Mouse (Mus musculus) small intestine, adult 2 months (tissue): ENCODE data around the gene Cep128.

Experiments used
- CTCF ChIP-seq: fragments of 200-500 bp; IDR thresholded peaks from 2 replicates; pipeline ENCODE4 v1.5.1; 2012; ENCODE audit warnings: low read depth, mild to moderate bottlenecking, control low read depth, inconsistent platforms, low read length, moderate library complexity, mixed read lengths; ENCODE audit not compliant: insufficient replicate concordance, insufficient read length; ENCODE audit errors: extremely low read depth
- POLR2A ChIP-seq: fragments of 200-500 bp; IDR thresholded peaks from 2 replicates; pipeline ENCODE4 v1.6.1; 2012; ENCODE audit warnings: low read depth, mild to moderate bottlenecking, control low read depth, inconsistent platforms, low read length, moderate library complexity

GRCm38 (mm10) chr12:91305769-91306168 is 78.4 kb downstream of the Cep128 start:
- TF ChIP-seq POLR2A (no peak), CTCF (no peak)
